Mouse (Mus musculus) liver, adult 2 months (tissue): ENCODE data around the gene Get4. TPM values are rescaled to one million over a fixed set of nuclear protein-coding genes. Genes with fewer than 3 reads are reported as not detected.

Experiments
- DNase-seq: peaks from one replicate; pipeline ENCODE4 v3.0.0-alpha.2; 2011; ENCODE audit warnings: low read depth, low spot score; ENCODE audit errors: extremely low read depth
- H3K27ac ChIP-seq: fragments of 200-500 bp; replicated peaks from 2 replicates; pipeline ENCODE4 v1.5.1; 2012; ENCODE audit warnings: low read depth, mild to moderate bottlenecking, control low read depth, inconsistent platforms, low read length; ENCODE audit not compliant: insufficient read depth
- H3K27me3 ChIP-seq: fragments of 200-500 bp; 2 replicates; pipeline ENCODE4 v1.6.1; 2012; ENCODE audit warnings: mild to moderate bottlenecking, moderate library complexity, low read length, inconsistent platforms; ENCODE audit not compliant: control insufficient read depth, insufficient read depth
- H3K36me3 ChIP-seq: fragments of 200-500 bp; 2 replicates; pipeline ENCODE4 v1.6.1; 2012; ENCODE audit warnings: low read length, inconsistent platforms; ENCODE audit not compliant: control insufficient read depth, insufficient read depth
- H3K4me1 ChIP-seq: fragments of 200-500 bp; 2 replicates; pipeline ENCODE4 v1.6.1; 2011; ENCODE audit warnings: low read length; ENCODE audit not compliant: control insufficient read depth, insufficient read depth
- H3K4me3 ChIP-seq: fragments of 200-500 bp; 2 replicates; pipeline ENCODE4 v1.5.1; 2011; ENCODE audit warnings: low read depth, mild to moderate bottlenecking, control low read depth, low read length, moderate library complexity; ENCODE audit not compliant: insufficient read depth
- H3K79me2 ChIP-seq: fragments of 200-500 bp; 2 replicates; pipeline ENCODE4 v1.6.1; 2012; ENCODE audit warnings: inconsistent platforms, mild to moderate bottlenecking, low read length, moderate library complexity; ENCODE audit not compliant: control insufficient read depth, insufficient read depth
- H3K9ac ChIP-seq: fragments of 200-500 bp; 2 replicates; pipeline ENCODE4 v1.6.1; 2012; ENCODE audit warnings: low read depth, mild to moderate bottlenecking, control low read depth, inconsistent platforms, low read length
- CTCF ChIP-seq: fragments of 200-500 bp; IDR thresholded peaks from 2 replicates; pipeline ENCODE4 v1.5.1; 2011; ENCODE audit warnings: low read depth, low read length, control low read depth
- POLR2A ChIP-seq: fragments of 200-500 bp; IDR thresholded peaks from 2 replicates; pipeline ENCODE4 v1.6.1; 2011; ENCODE audit warnings: low read length, control low read depth; ENCODE audit not compliant: insufficient read depth; ENCODE audit errors: extremely low read depth
- WGBS: fragments of 180-500 bp; shearing (Covaris S2); methylation state at CpG from one replicate; pipeline ENCODE4 v1.1.7; 2018; 5-methylcytosine and 5-hydroxymethylcytosine counted together
- polyA plus RNA-seq: library from polyadenylated mRNA; depleted of rRNA; stranded (reverse); fragments of >200 nt; gene quantifications from 2 replicates; pipeline ENCODE4 v1.2.3, GENCODE M21; 2012
- total RNA-seq: library from RNA; depleted of rRNA; stranded (reverse); fragments of >200 nt; gene quantifications from 2 replicates; pipeline ENCODE4 v1.2.3, GENCODE M21; 2014

Get4 gene
- total and polyA plus RNA-seq, 2 experiments = 20.9 to 62.3 TPM

GRCm38 (mm10) chr5:139228318-139228717 is 23.8 kb upstream of the Get4 start:
- H3K36me3 ChIP-seq = peaks cover 21% of the 10 kb centered on the region; the same call in 1 of the 2 replicates
- no peak for TF ChIP-seq CTCF
- no peak for TF ChIP-seq POLR2A
- H3K9ac ChIP-seq = no peak overlapping the region
- H3K4me3 ChIP-seq = no peak overlapping the region
- no peaks in the 10 kb centered on the region for H3K27me3 ChIP-seq
- H3K79me2 ChIP-seq = no peaks in the 10 kb centered on the region
- H3K4me1 ChIP-seq = no peaks in the 10 kb centered on the region
- no peak for DNase-seq
- no peak overlapping the region for H3K27ac ChIP-seq
- WGBS = 96% methylated on average over 3 of the region's 3 CpGs

- no peak for DNase-seq
- Histone ChIP-seq H3K9ac (no peak overlapping the region), H3K36me3 (peaks cover 27% of the 10 kb centered on the region), H3K4me3 (no peak overlapping the region), H3K27me3 (no peaks in the 10 kb centered on the region), H3K79me2 (no peaks in the 10 kb centered on the region), H3K4me1 (no peaks in the 10 kb centered on the region), H3K27ac (no peak overlapping the region)
- TF ChIP-seq CTCF = no peak
- TF ChIP-seq POLR2A = no peak
- WGBS = 91% methylated on average over 3 of the region's 3 CpGs
Measured at GRCm38 (mm10) chr5:139229716-139230115, 22.4 kb upstream of the Get4 start.

GRCm38 (mm10) chr5:139232083-139232482 is 20.0 kb upstream of the Get4 start:
- 89% methylated on average over 3 of the region's 3 CpGs for WGBS
- H3K4me3 ChIP-seq = no peak overlapping the region
- no peaks in the 10 kb centered on the region for H3K27me3 ChIP-seq
- no peaks in the 10 kb centered on the region for H3K4me1 ChIP-seq
- no peak overlapping the region for H3K9ac ChIP-seq
- TF ChIP-seq CTCF = no peak
- no peak for TF ChIP-seq POLR2A
- H3K36me3 ChIP-seq = peaks cover 20% of the 10 kb centered on the region
- no peak overlapping the region for H3K27ac ChIP-seq
- no peaks in the 10 kb centered on the region for H3K79me2 ChIP-seq
- DNase-seq = no peak

DNA sequence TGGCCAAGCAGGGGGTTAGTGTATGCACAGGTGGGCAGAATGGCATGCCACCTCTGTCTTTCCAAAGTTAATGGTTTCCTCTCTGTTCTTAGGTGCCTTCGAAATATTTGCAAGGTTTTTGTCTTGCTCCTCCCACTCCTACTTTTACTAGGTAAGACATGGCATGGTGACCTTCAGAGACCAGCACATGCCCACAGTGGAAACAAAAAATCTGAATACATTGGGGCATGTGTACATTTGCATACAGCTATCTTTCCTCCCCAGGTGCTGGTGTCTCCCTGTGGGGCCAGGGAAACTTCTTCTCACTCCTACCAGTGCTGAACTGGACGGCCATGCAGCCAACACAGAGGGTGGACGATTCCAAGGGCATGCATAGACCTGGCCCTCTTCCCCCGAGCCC is 17.7 kb upstream of the Get4 start:
- no peak overlapping the region for H3K9ac ChIP-seq
- WGBS = 99% methylated on average over 4 of the region's 4 CpGs
- no peak for DNase-seq
- TF ChIP-seq CTCF (no peak), POLR2A (no peak)
- H3K27ac ChIP-seq = no peak overlapping the region
- H3K4me3 ChIP-seq = no peak overlapping the region
- H3K27me3 ChIP-seq = no peaks in the 10 kb centered on the region
- no peaks in the 10 kb centered on the region for H3K79me2 ChIP-seq
- peaks cover 27% of the 10 kb centered on the region for H3K36me3 ChIP-seq
- H3K4me1 ChIP-seq = no peaks in the 10 kb centered on the region

DNA sequence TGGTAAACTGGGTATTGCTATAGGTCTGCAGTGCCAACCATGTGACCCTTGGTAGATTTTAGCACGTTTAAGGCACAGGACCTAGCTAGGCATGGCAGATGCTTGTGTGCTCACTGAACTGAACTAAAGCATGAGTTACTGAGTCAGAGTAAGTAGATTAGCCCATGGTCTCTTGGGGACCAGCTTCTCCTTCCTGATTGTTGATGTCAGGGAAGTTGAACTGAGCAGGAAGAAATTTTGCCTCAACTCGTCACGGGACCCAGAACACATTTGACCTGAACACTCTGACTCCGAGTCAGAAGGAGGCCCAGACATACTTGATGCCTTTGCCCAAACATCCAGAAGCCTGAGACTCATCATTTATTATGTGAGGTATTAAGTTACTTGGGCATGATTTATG is 14.7 kb upstream of the Get4 start:
- no peak overlapping the region for H3K9ac ChIP-seq
- TF ChIP-seq CTCF (no peak), POLR2A (no peak)
- no peaks in the 10 kb centered on the region for H3K4me1 ChIP-seq
- H3K27ac ChIP-seq = no peak overlapping the region
- DNase-seq = no peak
- H3K36me3 ChIP-seq = peaks cover 26% of the 10 kb centered on the region
- H3K27me3 ChIP-seq = no peaks in the 10 kb centered on the region
- H3K79me2 ChIP-seq = no peaks in the 10 kb centered on the region
- 86% methylated on average over 4 of the region's 4 CpGs for WGBS
- H3K4me3 ChIP-seq = no peak overlapping the region

- H3K36me3 ChIP-seq = peaks cover 29% of the 10 kb centered on the region
- H3K4me3 ChIP-seq = no peak overlapping the region
- WGBS = 93% methylated on average over 15 of the region's 15 CpGs
- TF ChIP-seq POLR2A = no peak
- TF ChIP-seq CTCF = no peak
- H3K79me2 ChIP-seq = no peaks in the 10 kb centered on the region
- H3K4me1 ChIP-seq = no peaks in the 10 kb centered on the region
- DNase-seq = no peak
- no peaks in the 10 kb centered on the region for H3K27me3 ChIP-seq
- no peak overlapping the region for H3K9ac ChIP-seq
- no peak overlapping the region for H3K27ac ChIP-seq
Measured at GRCm38 (mm10) chr5:139241022-139241761, 10.9 kb upstream of the Get4 start.
